Mouse (Mus musculus) granulocyte monocyte progenitor cell, adult 5-6 weeks (primary cell): ENCODE results near the gene Prkaca. TPM values are rescaled to one million over a fixed set of nuclear protein-coding genes. Genes with fewer than 3 reads are reported as not detected.

Experiments
- ATAC-seq: replicated peaks from 2 replicates; pipeline ENCODE4 v1.8.0; 2016; ENCODE audit warnings: mild to moderate bottlenecking, moderate TSS enrichment, inconsistent platforms; ENCODE audit not compliant: poor library complexity, severe bottlenecking
- total RNA-seq, 2 experiments: library from RNA; stranded (forward) in 1 of 2; stranded (reverse) in 1 of 2; fragments of 200-712, 200-1000 nt in 1 of 2; fragments of >200 nt in 1 of 2; fragmentation: Nextera tagmentation in 1 of 2; gene quantifications; 2 replicates each; pipeline ENCODE4 v1.2.3; 2014 to 2017

The Prkaca gene
- total RNA-seq (2014; fragmentation: Nextera tagmentation) (36.4 and 39.3 TPM in 2 replicates), total RNA-seq (2017) (18.2 and 20.3 TPM in 2 replicates)

- ATAC-seq, result peak; percentile 97
Measured at GRCm38 (mm10) chr8:83972150-83973120, at the start of gene Prkaca. Prkaca (plus strand) TSS chr8:83972993.

GRCm38 (mm10) chr8:83924585-83924984 lies 48.2 kb upstream of the Prkaca start:
- no peak for ATAC-seq

GRCm38 (mm10) chr8:83926266-83926665 lies 46.5 kb upstream of the Prkaca start:
- no peak for ATAC-seq

- ATAC-seq, result no peak
Measured at GRCm38 (mm10) chr8:83934222-83934621, 38.6 kb upstream of the Prkaca start.

GRCm38 (mm10) chr8:83934994-83935393 lies 37.8 kb upstream of the Prkaca start:
- ATAC-seq, result no peak

GRCm38 (mm10) chr8:83935435-83935834 lies 37.4 kb upstream of the Prkaca start:
- no peak for ATAC-seq

- ATAC-seq, result no peak
Measured at GRCm38 (mm10) chr8:83937645-83938044, 35.1 kb upstream of the Prkaca start.

GRCm38 (mm10) chr8:83938330-83938729 lies 34.5 kb upstream of the Prkaca start:
- ATAC-seq, result no peak

GRCm38 (mm10) chr8:83941066-83941677 lies 31.6 kb upstream of the Prkaca start:
- no peak for ATAC-seq

- no peak for ATAC-seq
Measured at GRCm38 (mm10) chr8:83942446-83942845, 30.3 kb upstream of the Prkaca start.

- no peak for ATAC-seq
Measured at GRCm38 (mm10) chr8:83945540-83945939, 27.3 kb upstream of the Prkaca start.

- no peak for ATAC-seq
Measured at GRCm38 (mm10) chr8:83954749-83955105, 18.1 kb upstream of the Prkaca start.

- peak; percentile 88 for ATAC-seq
Measured at GRCm38 (mm10) chr8:83955106-83955957, 17.5 kb upstream of the Prkaca start, which contains the start of the genes Gm10644 and Asf1b. Gm10644 (minus strand) TSS chr8:83955205. Asf1b (plus strand) TSS chr8:83955507.

GRCm38 (mm10) chr8:83955958-83956218 lies 16.9 kb upstream of the Prkaca start:
- ATAC-seq, result no peak; the same call in none of the 2 replicates

GRCm38 (mm10) chr8:83956789-83957188 lies 16.0 kb upstream of the Prkaca start:
- peak; percentile 52 for ATAC-seq

GRCm38 (mm10) chr8:83964015-83964765 lies 8.6 kb upstream of the Prkaca start:
- ATAC-seq, result no peak

GRCm38 (mm10) chr8:83967701-83968100 lies 5.1 kb upstream of the Prkaca start:
- no peak for ATAC-seq

- ATAC-seq, result no peak
Measured at GRCm38 (mm10) chr8:83971121-83971520, 1.7 kb upstream of the Prkaca start.

GRCm38 (mm10) chr8:83971661-83972060 lies 1.1 kb upstream of the Prkaca start:
- no peak for ATAC-seq
